Mouse (Mus musculus) C2C12 (cell line): ENCODE results near the gene Tinagl1.

ENCODE experiments used
- CEBPB ChIP-seq: IDR thresholded peaks from one replicate; pipeline ENCODE4 v1.6.1; 2011; ENCODE audit warnings: low read depth, mild to moderate bottlenecking, control low read depth, moderate library complexity
- CTCF ChIP-seq: IDR thresholded peaks from one replicate; pipeline ENCODE4 v1.5.1; 2011; ENCODE audit not compliant: control insufficient read depth, insufficient read depth, insufficient read length
- USF1 ChIP-seq: IDR thresholded peaks from one replicate; pipeline ENCODE4 v1.6.1; 2011; ENCODE audit warnings: low read depth, mild to moderate bottlenecking, control low read depth, moderate library complexity

DNA sequence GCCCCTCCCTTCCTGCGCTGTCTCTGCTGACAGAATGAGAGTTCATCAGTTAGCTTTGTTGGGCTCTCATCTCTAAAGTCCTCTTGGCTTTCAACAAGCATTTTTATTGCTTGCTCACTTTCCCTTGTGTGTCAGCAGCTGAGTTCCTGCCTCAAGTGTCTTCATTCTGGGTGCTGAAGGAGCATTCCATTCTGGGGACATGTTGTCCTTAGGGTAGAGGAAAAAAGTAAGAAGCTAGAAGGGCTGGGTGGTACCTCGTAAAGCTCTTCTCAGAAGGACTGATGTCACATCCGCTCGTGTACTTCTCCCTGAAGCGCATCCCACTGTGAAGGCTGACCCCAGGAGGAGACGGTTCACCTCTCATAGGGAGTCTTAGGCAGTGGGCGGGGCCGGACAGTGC lies 53.4 kb downstream of the Tinagl1 start:
- TF ChIP-seq CTCF (no peak), USF1 (no peak), CEBPB (no peak)
